Mouse (Mus musculus): ENCODE measurements around the gene Gm20388.

DNA sequence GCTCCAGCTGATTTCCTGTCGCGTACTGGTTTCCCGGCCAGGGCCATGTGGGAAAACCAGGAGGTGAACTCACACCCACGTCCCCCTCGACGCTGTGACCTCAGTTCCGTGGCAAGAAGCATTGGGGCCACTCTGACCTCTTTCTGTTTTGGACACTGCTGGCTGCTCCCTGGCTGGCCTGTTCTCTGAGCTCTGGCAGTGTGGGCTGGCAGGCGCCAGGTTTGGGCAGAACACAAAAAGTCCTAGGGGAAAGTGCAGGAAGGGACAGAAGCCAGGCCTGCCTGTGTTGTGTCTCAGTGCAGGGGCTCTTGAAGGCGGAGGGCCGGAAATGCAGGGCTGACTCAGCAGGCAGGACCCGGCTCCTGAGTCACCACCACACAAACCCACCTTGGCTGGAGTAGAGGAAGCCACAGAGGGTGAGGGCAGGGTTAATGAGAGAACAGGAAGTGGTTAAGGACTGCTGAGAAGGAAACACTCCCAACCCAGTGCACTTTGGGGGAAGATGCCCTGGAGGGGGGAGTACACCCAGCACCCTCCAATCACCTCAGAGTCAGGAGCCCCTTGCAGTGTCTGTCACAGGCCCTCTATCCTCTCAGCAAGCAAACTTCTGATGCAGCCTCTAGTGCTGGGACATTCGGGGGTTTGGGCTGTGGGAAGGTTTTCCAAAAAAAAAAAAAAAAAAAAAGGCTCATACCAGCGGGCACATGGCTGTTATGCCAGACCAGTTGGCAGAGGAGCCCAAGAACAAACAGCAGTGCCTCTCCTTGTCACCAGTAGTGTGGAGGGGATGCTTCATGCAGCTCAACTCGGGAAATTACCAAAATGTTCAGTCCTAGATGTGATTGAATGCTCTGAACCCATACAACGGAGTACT lies 1277.1 kb downstream of the Gm20388 start:
- TF ChIP-seq CTCF (IDR thresholded peaks at IDR 0.05; ENCODE audit: low read depth, low read length) (no peak), POLR2A (IDR thresholded peaks at IDR 0.05; ENCODE audit: insufficient read depth, low read length) (no peak), EP300 (IDR thresholded peaks at IDR 0.05; ENCODE audit: insufficient read depth, low read depth, low read length) (no peak)

All from ES-Bruce4 (cell line).